In genomic region chr5:51771655-51772054, GRCm38 (mm10) we compare ENCODE assay signal across 17 mouse cellular contexts.
A peak's percentile ranks its signal among the peaks of the same experiment; 100 is the strongest.
DNase-seq lines count a peak whose midpoint lies in the region; ATAC-seq and TF ChIP-seq lines count a peak whose summit lies in the region.
"Had no signal": no experiment of that assay in that cellular context is flagged by ENCODE, and none has a peak within 500 bp of the region (broad histone marks: within the 10 kb centered on the region; RNA-seq: fewer than 3 reads in every experiment).

No protein-coding gene starts in this region.

- no peak for DNase-seq in frontal cortex, postnatal 36 days (ENCODE audit: low spot score in 2 of 2)
- peak; percentile 69 for DNase-seq in brain, embryonic 14.5 days (ENCODE audit: low read depth)
- peak; percentile 39 for DNase-seq in cerebellum, adult 11-12 months
- DNase-seq in cerebellum, postnatal 10 days: peak; percentile 49 to 65
- DNase-seq in heart, adult 8-10 months (ENCODE audit: low spot score): no peak
- DNase-seq in MN1 (ENCODE audit: low spot score): no peak
- DNase-seq: adrenal gland, adult 8-10 months; heart, postnatal 10 days; kidney, adult 11 months; kidney, postnatal 4 days; lung, adult 18-20 months; right cerebral cortex, adult 18-20 months; thymus, adult 18-20 months; thymus, postnatal 4 days had no signal

- no peak for TF ChIP-seq CTCF in brain, embryonic 14.5 days (IDR thresholded peaks at IDR 0.05; ENCODE audit: borderline replicate concordance, extremely low read depth, insufficient read depth, insufficient read length)

- no peak for TF ChIP-seq POLR2A in brain, embryonic 14.5 days (IDR thresholded peaks at IDR 0.05; ENCODE audit: borderline replicate concordance, extremely low read depth, insufficient read depth, insufficient read length, poor library complexity, severe bottlenecking)

- ATAC-seq in frontal cortex, adult (ENCODE audit: low TSS enrichment): peak; percentile 54; the same call in 1 of the 2 replicates
- ATAC-seq: activated CD4-positive, CD25-positive, alpha-beta regulatory T cell, adult 4 months; liver, embryonic 12.5 days had no signal

Comparison
In these comparisons a context has a peak if more than half of its experiments do, and no peak if none do; other contexts are left out.
1. DNase-seq: peak in brain, embryonic 14.5 days (single experiment), cerebellum, adult 11-12 months (single experiment) and cerebellum, postnatal 10 days (2 of 2); none in frontal cortex, postnatal 36 days (0 of 2), heart, adult 8-10 months (single experiment) and MN1 (single experiment).